Mouse (Mus musculus): ENCODE results near the gene Adgrg3. TPM values are rescaled to one million over a fixed set of nuclear protein-coding genes. Genes with fewer than 3 reads are reported as not detected.
A peak's percentile ranks its signal among the peaks of the same experiment; 100 is the strongest.

Adgrg3 gene
- polyA plus RNA-seq, 1 experiment from 2014 or later = 1.1 TPM

DNA sequence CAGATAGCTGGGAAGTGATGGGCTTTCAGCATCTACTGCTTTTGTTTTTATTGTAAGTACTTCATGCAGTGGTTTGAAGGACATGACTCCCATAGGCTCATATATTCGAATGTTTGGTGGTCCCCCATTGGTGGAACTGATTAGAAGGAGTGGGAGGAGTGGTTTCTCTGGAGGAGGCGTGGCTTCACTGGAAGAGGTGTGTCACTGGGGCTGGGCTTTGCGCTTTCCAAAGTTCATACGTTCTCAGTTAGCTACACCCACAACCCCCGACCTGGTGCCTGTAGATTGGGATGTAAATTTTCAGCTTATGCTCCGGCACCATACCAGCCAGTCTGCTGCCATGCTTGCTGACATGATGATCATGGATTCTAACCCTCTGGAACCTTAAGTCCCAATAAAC, 36.9 kb downstream of the Adgrg3 start:
- H3K4me3 ChIP-seq (ENCODE audit: low read depth, low read length) = no peak overlapping the region
- 60% methylated on average over 6 of the region's 6 CpGs for WGBS
- H3K36me3 ChIP-seq (ENCODE audit: control insufficient read depth, insufficient read depth, low read length) = no peaks in the 10 kb centered on the region
- 0 out of 2 replicates have a peak, but pooled peaks have one; percentile 31 for ATAC-seq (ENCODE audit: low read depth)
- H3K27ac ChIP-seq (ENCODE audit: low read depth, low read length) = no peak overlapping the region
- H3K4me2 ChIP-seq (ENCODE audit: low read depth, low read length) = no peak overlapping the region
- H3K27me3 ChIP-seq (ENCODE audit: control insufficient read depth, insufficient read depth, low read length) = no peaks in the 10 kb centered on the region
- H3K9me3 ChIP-seq (ENCODE audit: control insufficient read depth, low read length) = no peaks in the 10 kb centered on the region
- H3K4me1 ChIP-seq (ENCODE audit: control insufficient read depth, insufficient read depth, low read length) = no peaks in the 10 kb centered on the region
- no peak overlapping the region for H3K9ac ChIP-seq (replicated peaks; ENCODE audit: low read depth, low read length)

DNA sequence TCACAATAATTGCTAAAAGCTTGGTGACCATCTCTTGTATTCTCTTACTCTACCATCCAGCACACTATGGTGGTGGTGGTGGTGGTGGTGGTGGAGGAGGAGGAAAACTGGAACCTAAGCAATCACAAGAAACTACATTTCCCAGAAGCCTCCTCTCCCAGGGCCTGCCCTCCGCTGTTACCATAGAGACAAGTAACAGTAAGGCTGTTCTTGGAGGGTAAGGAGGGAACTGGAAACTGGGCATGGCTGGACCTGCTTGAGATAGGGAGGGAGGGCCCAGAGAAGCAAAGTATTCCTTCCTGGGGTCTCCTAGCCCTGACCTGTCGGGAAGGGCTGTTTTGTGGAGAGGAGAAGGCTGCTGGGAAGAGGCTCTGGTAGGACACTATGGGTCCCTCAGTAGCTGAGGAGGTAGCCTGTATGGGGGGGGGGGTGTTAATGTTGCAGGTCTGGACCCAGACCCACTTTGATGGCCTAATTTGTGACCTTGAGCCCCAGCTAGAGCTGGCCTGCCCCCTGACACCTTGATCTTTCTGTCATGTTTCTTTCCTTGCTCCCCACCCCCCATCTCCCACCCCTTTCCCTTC, 37.5 kb downstream of the Adgrg3 start, which contains the start of gene Drc7:
Gene Drc7, plus strand, starts transcription at position 177 of the 584 bp plus-strand sequence.
- no peaks in the 10 kb centered on the region for H3K9me3 ChIP-seq (ENCODE audit: control insufficient read depth, low read length)
- H3K27ac ChIP-seq (ENCODE audit: low read depth, low read length) = no peak within 1 kb of the TSS
- no peak within 1 kb of the TSS for H3K4me3 ChIP-seq (ENCODE audit: low read depth, low read length)
- no peaks in the 10 kb centered on the region for H3K36me3 ChIP-seq (ENCODE audit: control insufficient read depth, insufficient read depth, low read length)
- WGBS = 23% methylated on average over 2 of the region's 2 CpGs
- no peak within 1 kb of the TSS for H3K4me2 ChIP-seq (ENCODE audit: low read depth, low read length)
- no peak within 1 kb of the TSS for H3K9ac ChIP-seq (replicated peaks; ENCODE audit: low read depth, low read length)
- H3K27me3 ChIP-seq (ENCODE audit: control insufficient read depth, insufficient read depth, low read length) = no peaks in the 10 kb centered on the region
- ATAC-seq (ENCODE audit: low read depth) = peak; percentile 82
- H3K4me1 ChIP-seq (ENCODE audit: control insufficient read depth, insufficient read depth, low read length) = no peaks in the 10 kb centered on the region

DNA sequence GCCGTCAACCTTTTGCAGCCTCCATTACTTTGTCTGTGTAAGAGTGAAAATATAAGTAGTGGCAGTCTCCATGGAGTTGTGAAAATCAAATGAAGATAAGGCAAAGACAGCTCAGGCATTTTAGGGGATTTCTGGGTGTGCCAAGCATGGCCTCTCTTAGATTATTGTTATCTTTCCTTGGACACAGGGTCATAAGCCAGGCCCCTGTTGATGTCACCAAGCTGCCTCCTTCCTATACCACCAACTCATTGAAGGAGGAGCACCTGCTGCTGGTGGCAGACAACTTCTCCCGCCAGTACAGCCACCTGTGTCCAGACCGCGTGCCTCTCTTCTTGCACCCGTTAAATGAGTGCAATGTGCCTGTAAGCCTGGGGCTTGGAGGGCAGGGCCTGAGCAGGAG, 38.9 kb downstream of the Adgrg3 start:
- Histone ChIP-seq H3K27ac (ENCODE audit: low read depth, low read length) (no peak overlapping the region), H3K27me3 (ENCODE audit: control insufficient read depth, insufficient read depth, low read length) (no peaks in the 10 kb centered on the region), H3K4me2 (ENCODE audit: low read depth, low read length) (no peak overlapping the region), H3K9ac (replicated peaks; ENCODE audit: low read depth, low read length) (no peak overlapping the region), H3K36me3 (ENCODE audit: control insufficient read depth, insufficient read depth, low read length) (no peaks in the 10 kb centered on the region), H3K4me1 (ENCODE audit: control insufficient read depth, insufficient read depth, low read length) (no peaks in the 10 kb centered on the region), H3K9me3 (ENCODE audit: control insufficient read depth, low read length) (no peaks in the 10 kb centered on the region), H3K4me3 (ENCODE audit: low read depth, low read length) (no peak overlapping the region)
- 88% methylated on average over 5 of the region's 5 CpGs for WGBS
- ATAC-seq (ENCODE audit: low read depth) = no peak

DNA sequence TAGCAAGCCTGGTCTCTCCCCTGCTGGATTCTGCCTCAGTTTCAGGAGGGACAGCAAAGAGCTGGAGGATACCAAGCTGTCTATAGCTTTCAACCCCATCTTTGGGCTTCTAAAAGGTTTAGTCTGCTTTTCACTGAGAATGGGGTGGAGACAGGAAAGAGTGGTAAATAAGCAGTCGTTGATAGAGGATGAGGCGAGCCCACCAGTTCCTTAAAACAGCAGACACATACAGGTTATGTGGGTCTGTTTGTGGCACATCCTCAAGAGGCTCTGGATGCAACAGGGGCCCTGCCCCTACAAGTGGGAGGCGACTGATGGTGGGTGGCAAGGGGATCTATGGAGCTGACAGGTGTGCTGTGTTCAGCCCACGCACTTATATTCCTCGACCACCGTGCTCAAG, 41.2 kb downstream of the Adgrg3 start:
- no peak overlapping the region for H3K9ac ChIP-seq (replicated peaks; ENCODE audit: low read depth, low read length)
- 90% methylated on average over 6 of the region's 6 CpGs for WGBS
- no peak overlapping the region for H3K4me2 ChIP-seq (ENCODE audit: low read depth, low read length)
- H3K36me3 ChIP-seq (ENCODE audit: control insufficient read depth, insufficient read depth, low read length) = no peaks in the 10 kb centered on the region
- no peak overlapping the region for H3K27ac ChIP-seq (ENCODE audit: low read depth, low read length)
- no peaks in the 10 kb centered on the region for H3K9me3 ChIP-seq (ENCODE audit: control insufficient read depth, low read length)
- no peaks in the 10 kb centered on the region for H3K4me1 ChIP-seq (ENCODE audit: control insufficient read depth, insufficient read depth, low read length)
- H3K27me3 ChIP-seq (ENCODE audit: control insufficient read depth, insufficient read depth, low read length) = no peaks in the 10 kb centered on the region
- H3K4me3 ChIP-seq (ENCODE audit: low read depth, low read length) = no peak overlapping the region
- ATAC-seq (ENCODE audit: low read depth) = no peak

DNA sequence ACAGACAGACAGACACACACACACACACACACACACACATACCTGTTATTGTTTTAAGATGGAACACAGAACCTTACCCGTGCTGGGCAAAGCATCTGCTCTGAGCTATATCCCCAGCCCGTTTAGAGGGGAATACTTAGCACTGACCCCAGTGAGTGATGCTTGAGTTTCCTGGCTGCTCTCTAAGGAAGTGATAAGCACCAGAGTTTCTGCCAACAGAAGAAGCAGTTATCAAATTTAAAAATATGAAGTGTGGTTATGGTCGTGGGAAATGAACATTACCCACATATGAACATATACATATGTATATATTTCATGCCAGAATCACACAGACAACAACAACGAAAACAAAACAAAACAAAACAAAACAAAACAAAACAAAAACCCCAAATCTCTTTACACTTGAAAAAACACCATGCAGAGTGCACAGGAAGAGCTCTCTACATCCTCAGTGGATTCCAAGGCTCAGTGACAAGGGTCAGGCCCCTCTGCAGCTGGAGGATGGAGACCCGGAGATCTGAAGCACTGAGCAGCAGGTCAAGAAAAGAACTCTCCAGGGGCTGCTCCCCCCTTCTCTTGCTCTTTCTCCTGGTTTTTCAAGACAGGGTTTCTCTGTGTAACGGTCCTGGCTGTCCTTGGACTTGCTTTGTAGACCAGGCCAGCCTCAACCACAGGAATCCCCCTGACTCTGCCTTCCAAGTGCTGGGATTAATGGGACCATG, 42.5 kb downstream of the Adgrg3 start:
- H3K4me2 ChIP-seq (ENCODE audit: low read depth, low read length) = no peak overlapping the region
- 69% methylated on average over 6 of the region's 6 CpGs for WGBS
- no peak overlapping the region for H3K4me3 ChIP-seq (ENCODE audit: low read depth, low read length)

DNA sequence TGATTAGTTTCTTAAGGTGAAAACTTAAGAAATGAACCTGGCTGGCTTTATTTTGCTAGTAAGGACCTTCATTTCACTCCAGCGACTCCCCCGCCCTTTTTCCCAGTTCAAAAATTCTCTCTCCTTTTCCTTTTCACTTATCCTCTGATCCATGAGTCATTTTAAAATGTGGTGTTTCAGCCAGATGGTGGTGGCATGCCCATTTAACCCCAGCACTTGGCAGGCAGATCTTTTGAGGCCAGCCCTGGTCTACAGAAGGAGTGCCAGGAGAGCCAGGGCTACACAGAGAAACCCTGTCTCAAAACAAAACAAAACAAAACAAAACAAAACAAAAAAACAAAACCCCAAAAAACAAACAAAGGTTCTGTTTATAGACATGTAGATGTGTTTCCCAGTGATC, 47.0 kb downstream of the Adgrg3 start:
- no peaks in the 10 kb centered on the region for H3K36me3 ChIP-seq (ENCODE audit: control insufficient read depth, insufficient read depth, low read length)
- no peaks in the 10 kb centered on the region for H3K27me3 ChIP-seq (ENCODE audit: control insufficient read depth, insufficient read depth, low read length)
- no peaks in the 10 kb centered on the region for H3K4me1 ChIP-seq (ENCODE audit: control insufficient read depth, insufficient read depth, low read length)
- WGBS = 91% methylated on average over 2 of the region's 2 CpGs
- no peak overlapping the region for H3K27ac ChIP-seq (ENCODE audit: low read depth, low read length)
- no peak overlapping the region for H3K9ac ChIP-seq (replicated peaks; ENCODE audit: low read depth, low read length)
- H3K9me3 ChIP-seq (ENCODE audit: control insufficient read depth, low read length) = no peaks in the 10 kb centered on the region
- ATAC-seq (ENCODE audit: low read depth) = no peak
- no peak overlapping the region for H3K4me3 ChIP-seq (ENCODE audit: low read depth, low read length)
- H3K4me2 ChIP-seq (ENCODE audit: low read depth, low read length) = no peak overlapping the region

More for the DNA sequence above, 42.5 kb downstream of the Adgrg3 start:
- Histone ChIP-seq H3K27ac (ENCODE audit: low read depth, low read length) (no peak overlapping the region), H3K9ac (replicated peaks; ENCODE audit: low read depth, low read length) (no peak overlapping the region), H3K36me3 (ENCODE audit: control insufficient read depth, insufficient read depth, low read length) (no peaks in the 10 kb centered on the region), H3K27me3 (ENCODE audit: control insufficient read depth, insufficient read depth, low read length) (no peaks in the 10 kb centered on the region), H3K9me3 (ENCODE audit: control insufficient read depth, low read length) (no peaks in the 10 kb centered on the region), H3K4me1 (ENCODE audit: control insufficient read depth, insufficient read depth, low read length) (no peaks in the 10 kb centered on the region)
- no peak for ATAC-seq (ENCODE audit: low read depth)

DNA sequence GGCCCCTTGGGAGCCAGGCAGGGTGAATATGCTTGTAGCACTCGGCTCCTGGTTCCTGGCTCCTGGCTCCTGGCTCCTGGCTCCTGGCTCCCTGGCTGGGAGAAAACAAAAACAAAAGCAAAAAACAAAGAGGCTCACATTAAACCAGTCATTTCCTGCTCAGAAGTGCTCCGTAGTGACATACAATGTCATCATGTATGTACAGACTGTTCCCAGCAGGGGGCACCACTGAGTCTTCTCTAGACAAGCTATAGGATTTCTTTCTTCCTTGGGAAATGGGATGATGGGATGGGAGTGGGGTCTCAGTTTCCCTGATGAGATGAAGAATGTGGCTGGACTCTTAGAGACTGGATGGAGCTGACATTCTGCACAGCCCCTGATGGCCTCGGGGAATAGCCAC, 50.1 kb downstream of the Adgrg3 start:
- no peaks in the 10 kb centered on the region for H3K27me3 ChIP-seq (ENCODE audit: control insufficient read depth, insufficient read depth, low read length)
- WGBS = 43% methylated on average over 3 of the region's 3 CpGs
- no peak for ATAC-seq (ENCODE audit: low read depth)

DNA sequence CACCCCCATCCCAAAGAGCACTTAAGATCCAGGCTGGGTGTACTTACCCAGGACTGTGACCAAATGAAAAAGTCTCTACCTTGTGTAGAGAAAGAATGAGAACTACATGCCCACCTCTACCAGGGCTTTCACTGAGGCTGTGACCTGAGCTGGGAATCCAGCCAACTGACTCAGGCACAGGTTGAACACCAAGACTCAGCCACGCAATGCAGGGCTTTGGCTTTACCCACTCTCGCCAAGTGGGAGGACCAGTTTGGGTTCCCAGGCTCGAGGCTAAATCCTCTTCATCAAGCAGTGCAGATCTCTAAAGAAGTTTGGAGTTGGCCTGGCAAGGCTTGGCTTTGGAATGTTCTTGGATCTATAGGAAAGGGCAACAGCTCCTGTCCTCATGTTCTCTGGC, 58.0 kb downstream of the Adgrg3 start:
- no peak for ATAC-seq (ENCODE audit: low read depth)
- no peak overlapping the region for H3K4me2 ChIP-seq (ENCODE audit: low read depth, low read length)
- no peaks in the 10 kb centered on the region for H3K9me3 ChIP-seq (ENCODE audit: control insufficient read depth, low read length)
- H3K9ac ChIP-seq (replicated peaks; ENCODE audit: low read depth, low read length) = no peak overlapping the region
- no peaks in the 10 kb centered on the region for H3K36me3 ChIP-seq (ENCODE audit: control insufficient read depth, insufficient read depth, low read length)
- H3K4me3 ChIP-seq (ENCODE audit: low read depth, low read length) = no peak overlapping the region
- H3K27me3 ChIP-seq (ENCODE audit: control insufficient read depth, insufficient read depth, low read length) = no peaks in the 10 kb centered on the region
- H3K4me1 ChIP-seq (ENCODE audit: control insufficient read depth, insufficient read depth, low read length) = no peaks in the 10 kb centered on the region
- H3K27ac ChIP-seq (ENCODE audit: low read depth, low read length) = no peak overlapping the region
- 78% methylated on average over 3 of the region's 3 CpGs for WGBS

More for the DNA sequence above, 50.1 kb downstream of the Adgrg3 start:
- Histone ChIP-seq H3K9ac (replicated peaks; ENCODE audit: low read depth, low read length) (no peak overlapping the region), H3K4me3 (ENCODE audit: low read depth, low read length) (no peak overlapping the region), H3K36me3 (ENCODE audit: control insufficient read depth, insufficient read depth, low read length) (no peaks in the 10 kb centered on the region), H3K9me3 (ENCODE audit: control insufficient read depth, low read length) (no peaks in the 10 kb centered on the region), H3K27ac (ENCODE audit: low read depth, low read length) (no peak overlapping the region), H3K4me1 (ENCODE audit: control insufficient read depth, insufficient read depth, low read length) (no peaks in the 10 kb centered on the region), H3K4me2 (ENCODE audit: low read depth, low read length) (no peak overlapping the region)

DNA sequence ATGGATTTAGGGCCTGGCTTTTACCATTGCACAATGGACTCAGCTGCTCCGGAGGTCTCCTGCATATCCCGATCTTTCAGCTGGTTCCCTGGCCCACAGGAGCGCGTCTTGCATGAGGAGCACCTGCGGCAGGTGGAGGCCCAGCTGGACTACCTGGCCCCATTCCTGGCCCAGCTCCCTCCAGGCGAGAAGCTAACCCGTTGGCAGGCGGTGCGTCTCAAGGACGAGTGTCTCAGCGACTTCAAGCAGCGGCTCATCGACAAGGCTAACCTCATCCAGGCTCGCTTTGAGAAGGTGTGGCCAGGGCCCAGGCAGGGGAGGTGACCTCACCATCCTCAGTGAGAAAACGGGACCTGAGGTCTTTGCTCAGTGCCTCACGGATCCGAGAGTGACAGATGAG, 58.7 kb downstream of the Adgrg3 start:
- no peaks in the 10 kb centered on the region for H3K27me3 ChIP-seq (ENCODE audit: control insufficient read depth, insufficient read depth, low read length)
- 90% methylated on average over 17 of the region's 17 CpGs for WGBS

More for the DNA sequence above, 58.7 kb downstream of the Adgrg3 start:
- Histone ChIP-seq H3K9ac (replicated peaks; ENCODE audit: low read depth, low read length) (no peak overlapping the region), H3K4me2 (ENCODE audit: low read depth, low read length) (no peak overlapping the region), H3K27ac (ENCODE audit: low read depth, low read length) (no peak overlapping the region), H3K36me3 (ENCODE audit: control insufficient read depth, insufficient read depth, low read length) (no peaks in the 10 kb centered on the region), H3K9me3 (ENCODE audit: control insufficient read depth, low read length) (no peaks in the 10 kb centered on the region), H3K4me3 (ENCODE audit: low read depth, low read length) (no peak overlapping the region), H3K4me1 (ENCODE audit: control insufficient read depth, insufficient read depth, low read length) (no peaks in the 10 kb centered on the region)
- no peak for ATAC-seq (ENCODE audit: low read depth)
